Mouse (Mus musculus) neural tube, embryonic 14.5 days (tissue): Measurements from ENCODE around the gene Fgfr2. TPM values are rescaled to one million over a fixed set of nuclear protein-coding genes. Genes with fewer than 3 reads are reported as not detected.

Experiments
- ATAC-seq: fragments of 200-750 bp; cut with Nextera tagmentation; 2 replicates; pipeline ENCODE4 v1.8.0; 2017; ENCODE audit warnings: low read depth, mild to moderate bottlenecking, moderate TSS enrichment, moderate library complexity
- H3K27ac ChIP-seq: fragments of 300-500 bp; sonication (generic); 2 replicates; pipeline ENCODE4 v1.5.1; 2014; ENCODE audit warnings: low read depth, mild to moderate bottlenecking, control low read depth, low read length, moderate library complexity, mixed read lengths
- H3K27me3 ChIP-seq: fragments of 300-500 bp; sonication (generic); 2 replicates; pipeline ENCODE4 v1.6.1; 2014; ENCODE audit warnings: low read length; ENCODE audit not compliant: control insufficient read depth, insufficient read depth
- H3K36me3 ChIP-seq: fragments of 300-500 bp; sonication (generic); 2 replicates; pipeline ENCODE4 v1.6.1; 2014; ENCODE audit warnings: low read length, mixed read lengths; ENCODE audit not compliant: control insufficient read depth, insufficient read depth
- H3K4me1 ChIP-seq: fragments of 300-500 bp; sonication (generic); 2 replicates; pipeline ENCODE4 v1.6.1; 2014; ENCODE audit warnings: low read length; ENCODE audit not compliant: control insufficient read depth, insufficient read depth
- H3K4me2 ChIP-seq: fragments of 300-500 bp; sonication (generic); 2 replicates; pipeline ENCODE4 v1.6.1; 2014; ENCODE audit warnings: mild to moderate bottlenecking, low read depth, low read length, control low read depth
- H3K4me3 ChIP-seq: fragments of 300-500 bp; sonication (generic); 2 replicates; pipeline ENCODE4 v1.5.1; 2014; ENCODE audit warnings: low read depth, low read length, control low read depth, mixed read lengths
- H3K9ac ChIP-seq: fragments of 300-500 bp; sonication (generic); replicated peaks from 2 replicates; pipeline ENCODE4 v1.6.1; 2014; ENCODE audit warnings: low read depth, mild to moderate bottlenecking, control low read depth, low read length, mixed read lengths
- H3K9me3 ChIP-seq: fragments of 300-500 bp; sonication (generic); 2 replicates; pipeline ENCODE4 v1.6.1; 2016; ENCODE audit warnings: low read length; ENCODE audit not compliant: control insufficient read depth
- WGBS: fragments of 180-500 bp; shearing (Covaris S2); extraction: QIAGEN DNeasy Blood & Tissue Kit; methylation state at CpG from one replicate; pipeline ENCODE4 v1.1.7; 2014; 5-methylcytosine and 5-hydroxymethylcytosine counted together
- polyA plus RNA-seq: library from polyadenylated mRNA; unstranded; fragments of >200 nt; fragmentation: Nextera tagmentation; extraction: Ambion mirVana; gene quantifications from 2 replicates; pipeline ENCODE4 v1.2.1, GENCODE M21; 2014

The Fgfr2 gene
- polyA plus RNA-seq, 1 experiment from 2014 or later, result 28.1 TPM

- Histone ChIP-seq H3K4me1 (peaks cover 6% of the 10 kb centered on the region; the same call in 1 of the 2 replicates), H3K36me3 (no peaks in the 10 kb centered on the region), H3K9ac (no peak overlapping the region), H3K9me3 (no peaks in the 10 kb centered on the region), H3K4me3 (no peak overlapping the region), H3K27me3 (no peaks in the 10 kb centered on the region), H3K4me2 (no peak overlapping the region), H3K27ac (no peak overlapping the region)
- ATAC-seq, result no peak
Measured at GRCm38 (mm10) chr7:132415866-132416265, 707.3 kb downstream of the Fgfr2 start.

- Histone ChIP-seq H3K27ac (no peak overlapping the region), H3K9ac (no peak overlapping the region), H3K36me3 (no peaks in the 10 kb centered on the region), H3K4me3 (no peak overlapping the region), H3K27me3 (no peaks in the 10 kb centered on the region), H3K9me3 (no peaks in the 10 kb centered on the region), H3K4me1 (peaks cover 6% of the 10 kb centered on the region; the same call in 1 of the 2 replicates), H3K4me2 (no peak overlapping the region)
- 71% methylated on average over 2 of the region's 2 CpGs for WGBS
- no peak for ATAC-seq
Measured at GRCm38 (mm10) chr7:132412520-132412919, 710.6 kb downstream of the Fgfr2 start.

- Histone ChIP-seq H3K9me3 (no peaks in the 10 kb centered on the region), H3K27ac (no peak overlapping the region), H3K4me2 (no peak overlapping the region), H3K4me1 (peaks cover 1% of the 10 kb centered on the region; the same call in 1 of the 2 replicates), H3K4me3 (no peak overlapping the region), H3K27me3 (no peaks in the 10 kb centered on the region), H3K9ac (no peak overlapping the region), H3K36me3 (no peaks in the 10 kb centered on the region)
- WGBS, result 79% methylated on average over 2 of the region's 2 CpGs
- no peak for ATAC-seq
Measured at GRCm38 (mm10) chr7:132411708-132412107, 711.4 kb downstream of the Fgfr2 start.

GRCm38 (mm10) chr7:132410958-132411357 lies 712.2 kb downstream of the Fgfr2 start:
- no peak overlapping the region for H3K9ac ChIP-seq
- no peak for ATAC-seq
- H3K9me3 ChIP-seq, result no peaks in the 10 kb centered on the region
- H3K4me3 ChIP-seq, result no peak overlapping the region
- no peaks in the 10 kb centered on the region for H3K27me3 ChIP-seq
- peaks cover 2% of the 10 kb centered on the region; the same call in 1 of the 2 replicates for H3K4me1 ChIP-seq
- 91% methylated on average over 4 of the region's 4 CpGs for WGBS
- H3K27ac ChIP-seq, result no peak overlapping the region
- H3K4me2 ChIP-seq, result no peak overlapping the region
- no peaks in the 10 kb centered on the region for H3K36me3 ChIP-seq

- Histone ChIP-seq H3K4me2 (no peak overlapping the region), H3K4me1 (peaks cover 6% of the 10 kb centered on the region), H3K27ac (no peak overlapping the region), H3K36me3 (no peaks in the 10 kb centered on the region), H3K9ac (no peak overlapping the region), H3K4me3 (no peak overlapping the region), H3K27me3 (no peaks in the 10 kb centered on the region), H3K9me3 (no peaks in the 10 kb centered on the region)
- 92% methylated on average over 3 of the region's 3 CpGs for WGBS
- ATAC-seq, result no peak
Measured at GRCm38 (mm10) chr7:132409890-132410289, 713.3 kb downstream of the Fgfr2 start.

GRCm38 (mm10) chr7:132402377-132403084 lies 720.6 kb downstream of the Fgfr2 start:
- 76% methylated on average over 10 of the region's 10 CpGs for WGBS
- Histone ChIP-seq H3K4me1 (peaks cover 23% of the 10 kb centered on the region), H3K4me3 (no peak overlapping the region)

GRCm38 (mm10) chr7:132398487-132398886 lies 724.7 kb downstream of the Fgfr2 start:
- no peaks in the 10 kb centered on the region for H3K9me3 ChIP-seq
- no peak overlapping the region for H3K27ac ChIP-seq
- no peak for ATAC-seq
- peaks cover 5% of the 10 kb centered on the region; the same call in 1 of the 2 replicates for H3K4me1 ChIP-seq
- no peaks in the 10 kb centered on the region for H3K27me3 ChIP-seq
- H3K9ac ChIP-seq, result no peak overlapping the region
- no peak overlapping the region for H3K4me2 ChIP-seq
- no peaks in the 10 kb centered on the region for H3K36me3 ChIP-seq
- H3K4me3 ChIP-seq, result no peak overlapping the region
- WGBS, result 58% methylated on average over 3 of the region's 3 CpGs

More at GRCm38 (mm10) chr7:132402377-132403084, 720.6 kb downstream of the Fgfr2 start:
- no peak for ATAC-seq
- Histone ChIP-seq H3K27ac (no peak overlapping the region), H3K36me3 (no peaks in the 10 kb centered on the region), H3K9me3 (no peaks in the 10 kb centered on the region), H3K27me3 (no peaks in the 10 kb centered on the region), H3K4me2 (no peak overlapping the region), H3K9ac (no peak overlapping the region)

- no peak overlapping the region for H3K4me3 ChIP-seq
- WGBS, result 63% methylated on average over 7 of the region's 7 CpGs
Measured at GRCm38 (mm10) chr7:132396661-132397322, 726.4 kb downstream of the Fgfr2 start.

GRCm38 (mm10) chr7:132393582-132394175 lies 729.5 kb downstream of the Fgfr2 start:
- H3K9me3 ChIP-seq, result no peaks in the 10 kb centered on the region
- no peak overlapping the region for H3K9ac ChIP-seq
- ATAC-seq, result no peak
- H3K27ac ChIP-seq, result no peak overlapping the region
- no peak overlapping the region for H3K4me3 ChIP-seq
- H3K4me1 ChIP-seq, result no peaks in the 10 kb centered on the region
- no peaks in the 10 kb centered on the region for H3K27me3 ChIP-seq
- H3K4me2 ChIP-seq, result no peak overlapping the region
- no peaks in the 10 kb centered on the region for H3K36me3 ChIP-seq

More at GRCm38 (mm10) chr7:132396661-132397322, 726.4 kb downstream of the Fgfr2 start:
- Histone ChIP-seq H3K27me3 (no peaks in the 10 kb centered on the region), H3K9me3 (no peaks in the 10 kb centered on the region), H3K27ac (no peak overlapping the region), H3K9ac (no peak overlapping the region), H3K4me1 (no peaks in the 10 kb centered on the region), H3K4me2 (no peak overlapping the region), H3K36me3 (no peaks in the 10 kb centered on the region)
- no peak for ATAC-seq
